Mouse (Mus musculus) spleen, adult 12 weeks (tissue): ENCODE data around the gene Awat1.

ENCODE experiments used
- DNase-seq: peaks from one replicate; pipeline ENCODE4 v3.0.0; 2022; ENCODE audit warnings: low spot score

The Awat1 gene

DNA sequence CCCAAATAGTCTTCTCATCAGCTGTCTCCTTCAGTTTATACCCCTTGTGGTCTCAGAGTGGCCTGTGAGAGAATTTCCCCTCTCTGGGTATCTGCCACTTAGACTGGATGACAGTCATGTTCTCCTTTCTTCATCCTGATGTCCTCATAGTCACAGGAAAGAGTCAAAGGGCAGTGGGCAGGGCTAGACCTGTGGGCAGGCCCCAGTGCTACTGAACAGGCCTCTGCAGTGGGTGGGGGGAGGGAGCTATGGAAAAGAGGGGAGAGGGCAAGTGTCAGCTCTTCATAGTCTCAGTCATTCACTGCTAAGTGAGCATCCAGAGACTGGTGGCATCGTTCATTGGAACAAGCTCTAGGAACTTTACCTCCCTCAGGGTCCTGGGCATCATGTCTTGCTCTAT, at the start of gene Awat1:
TSS of gene Awat1 (plus strand) at position 301 of the 400 bp plus-strand sequence.
- no peak for DNase-seq

DNA sequence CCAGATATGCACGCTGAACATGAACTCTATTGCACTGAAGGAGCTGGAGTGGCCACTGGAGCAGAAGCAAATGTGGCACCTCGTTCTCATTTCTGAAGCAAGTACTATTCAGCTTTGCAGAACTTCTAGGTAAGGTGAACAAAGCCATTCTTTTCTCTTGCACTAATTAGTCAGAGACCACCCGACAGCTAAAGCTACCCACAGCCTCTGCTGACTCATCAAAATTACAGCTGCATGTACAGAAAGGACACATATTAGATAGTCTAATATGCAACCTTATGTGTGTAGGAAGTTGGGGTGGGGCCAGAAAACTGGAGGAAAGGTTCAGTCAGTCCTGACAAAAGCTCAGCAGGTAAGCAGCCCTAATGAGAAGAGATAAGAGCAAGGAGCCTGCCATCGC, 47.6 kb upstream of the Awat1 start, which contains the start of gene Dgat2l6:
TSS of gene Dgat2l6 (plus strand) at position 368 of the 400 bp plus-strand sequence.
- DNase-seq = no peak

DNA sequence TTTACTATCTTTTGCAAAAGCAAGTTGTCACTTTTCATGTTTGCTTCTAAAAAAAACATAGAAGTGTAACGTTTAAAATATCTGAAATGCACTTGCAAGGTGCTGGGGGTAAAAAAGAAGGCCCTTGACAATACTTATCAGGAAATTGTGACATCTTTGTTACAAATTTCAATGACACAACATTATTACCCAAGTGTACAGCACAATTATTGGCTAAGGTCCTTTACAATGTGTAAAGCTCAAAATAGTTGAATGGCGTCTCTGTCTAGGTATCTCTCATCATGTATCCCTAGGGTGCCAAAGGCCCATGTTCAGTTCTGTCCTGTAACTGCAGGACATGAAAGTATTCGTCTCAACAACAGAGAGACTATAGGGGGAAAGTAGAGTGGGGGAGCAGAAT, 16.0 kb upstream of the Awat1 start:
- no peak for DNase-seq

GRCm38 (mm10) chrX:100565696-100566095, 6.4 kb upstream of the Awat1 start:
- DNase-seq = no peak

DNA sequence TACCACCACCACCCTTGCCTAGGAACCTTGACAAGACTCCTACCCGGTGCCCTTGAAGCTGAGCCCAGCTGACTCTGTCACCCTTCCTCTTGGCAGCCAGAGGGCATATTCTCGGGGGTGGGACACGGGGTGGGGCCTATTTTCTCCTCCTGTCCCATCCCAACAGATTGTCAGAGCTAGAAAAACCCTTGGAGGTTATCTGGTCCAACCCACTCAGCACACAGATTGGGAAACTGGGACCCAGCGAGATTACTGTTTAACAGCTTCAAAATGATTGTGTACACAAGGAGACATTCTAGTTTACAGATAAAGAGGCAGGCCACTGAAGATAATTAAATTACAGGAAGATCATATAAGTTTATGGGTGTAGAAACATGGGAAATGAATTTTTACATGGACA, 22.7 kb downstream of the Awat1 start, which contains the start of gene P2ry4:
TSS of gene P2ry4 (minus strand) at position 79 of the 400 bp plus-strand sequence.
- DNase-seq = no peak

DNA sequence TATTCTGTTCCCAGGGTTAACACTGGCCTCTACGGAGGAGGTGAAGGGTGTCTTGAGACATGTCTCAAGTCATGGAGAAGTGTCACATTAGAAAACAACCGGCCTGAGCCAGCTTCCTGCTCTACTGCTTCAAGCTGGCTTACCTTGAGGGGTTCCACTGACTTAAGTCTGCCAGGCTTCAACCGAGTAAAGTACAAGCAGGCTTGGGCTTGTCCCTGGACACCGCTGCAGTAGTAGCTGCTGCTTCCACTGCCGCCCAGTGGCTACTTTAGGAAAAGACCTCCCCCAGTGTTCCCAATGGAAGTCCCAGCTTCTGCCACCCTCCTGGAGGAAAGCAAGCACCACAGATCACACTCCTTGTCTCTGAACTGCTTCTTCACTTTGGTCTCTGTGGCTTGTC, 25.4 kb downstream of the Awat1 start:
- DNase-seq = no peak

DNA sequence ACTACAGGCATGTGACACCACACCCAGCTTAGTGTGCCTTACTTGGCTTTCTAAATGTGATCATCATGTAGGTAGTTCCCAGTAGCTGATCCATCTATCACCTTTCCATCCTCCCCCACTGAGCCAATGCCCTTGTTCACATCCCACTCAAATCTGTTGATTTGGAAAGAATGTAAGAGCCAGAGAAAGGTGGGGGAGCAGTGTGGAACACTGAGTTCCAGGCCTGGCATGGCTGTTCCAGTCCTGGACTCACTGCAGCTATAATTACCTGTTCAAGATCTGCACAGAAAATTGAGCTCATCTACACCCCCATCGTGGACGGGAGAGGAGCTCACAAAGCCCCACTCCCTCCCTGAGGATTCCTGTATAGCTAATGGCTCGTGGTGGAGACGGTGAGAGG, 27.7 kb downstream of the Awat1 start:
- DNase-seq = no peak

- no peak for DNase-seq
Observed at GRCm38 (mm10) chrX:100605314-100605713, 33.3 kb downstream of the Awat1 start, which contains the start of gene Arr3. Gene Arr3 (plus strand): TSS chrX:100605497.

DNA sequence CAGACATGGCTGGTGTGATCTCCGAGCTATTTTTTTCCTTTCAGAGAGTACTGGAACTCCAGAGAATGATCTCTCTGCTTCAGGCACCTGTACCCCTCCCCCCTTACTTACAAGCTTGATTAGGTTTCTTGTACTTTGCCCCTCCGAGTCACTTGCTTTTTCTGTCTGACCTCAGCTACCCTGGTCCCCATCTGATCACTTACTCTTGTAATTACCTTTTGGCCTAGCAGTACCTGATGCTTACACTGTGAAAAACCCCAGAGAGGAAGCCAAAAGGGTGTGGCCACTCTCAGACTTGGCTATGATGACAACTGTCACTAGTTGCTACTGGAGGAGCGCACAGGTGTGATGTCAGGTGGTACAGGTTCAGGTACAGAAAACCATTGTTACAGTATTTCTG, 46.4 kb downstream of the Awat1 start:
- no peak for DNase-seq

- DNase-seq = no peak
Observed at GRCm38 (mm10) chrX:100621366-100621765, 49.3 kb downstream of the Awat1 start.

DNA sequence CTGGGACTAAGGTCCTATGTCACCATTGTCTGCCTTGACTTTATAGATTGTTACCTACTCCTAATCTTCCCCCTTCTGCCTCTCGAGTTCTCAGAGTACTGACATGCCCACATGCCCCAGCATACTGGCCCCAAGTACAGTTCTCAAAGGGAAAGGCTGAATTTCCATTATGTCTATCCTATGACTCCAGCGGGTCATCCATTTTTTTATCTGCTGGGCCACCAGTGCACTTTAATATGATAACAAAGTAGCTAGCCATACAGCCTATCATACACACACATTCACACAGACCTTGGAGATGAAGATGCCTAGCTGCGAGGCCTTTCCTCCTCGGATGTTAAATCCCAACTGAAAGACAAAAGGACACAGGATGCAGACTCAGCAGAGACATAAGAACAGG, 52.2 kb downstream of the Awat1 start:
- DNase-seq = no peak

GRCm38 (mm10) chrX:100625146-100625545, 53.1 kb downstream of the Awat1 start:
- DNase-seq = no peak

GRCm38 (mm10) chrX:100625546-100625801, 53.4 kb downstream of the Awat1 start, which contains the start of gene Kif4:
Gene Kif4 (plus strand): TSS chrX:100625737.
- no peak for DNase-seq

- peak; percentile 80 for DNase-seq
Observed at GRCm38 (mm10) chrX:100625802-100626793, 54.0 kb downstream of the Awat1 start, which contains the start of gene Pdzd11. Gene Pdzd11 (minus strand): TSS chrX:100626568.
